Comparison of ENCODE assay signal across 10 mouse cellular contexts in the genomic region with DNA sequence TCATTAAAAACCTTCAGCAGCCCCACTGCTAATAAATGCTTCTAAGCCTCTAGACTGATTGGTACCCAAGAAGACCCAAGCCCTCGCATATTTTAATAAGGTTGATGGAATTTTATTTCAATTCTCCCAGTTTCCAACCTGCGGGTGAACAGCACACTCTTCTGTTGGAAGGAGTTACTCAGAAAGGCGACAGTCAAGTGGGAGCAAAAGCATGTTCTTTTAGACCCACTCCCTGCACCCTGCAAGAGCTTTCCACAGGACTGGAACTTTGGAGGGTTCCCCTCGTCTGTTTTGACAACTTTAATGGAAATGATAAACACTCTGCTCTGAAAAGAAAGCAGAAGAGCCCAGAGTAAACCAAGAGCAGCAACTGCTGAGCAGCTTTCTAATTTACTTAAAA.
DNase-seq lines count a peak whose midpoint lies in the region; ATAC-seq and TF ChIP-seq lines count a peak whose summit lies in the region.
"Had no signal": no experiment of that assay in that cellular context is flagged by ENCODE, and none has a peak within 500 bp of the region (broad histone marks: within the 10 kb centered on the region; RNA-seq: fewer than 3 reads in every experiment).

No protein-coding gene starts in this region.

- no peak for DNase-seq in heart, postnatal 14 days
- no peak for DNase-seq in midbrain, embryonic 10.5 days (ENCODE audit: low spot score)
- DNase-seq in limb, embryonic 14.5 days (ENCODE audit: low spot score) = peak; percentile 30
- no peak for DNase-seq in gastrocnemius, postnatal 36 days
- no peak for DNase-seq in retina, postnatal 1 day
- DNase-seq: adrenal gland, adult 8-10 months; gastrocnemius, postnatal 14 days had no signal

- H3K9me3 ChIP-seq in heart, embryonic 13.5 days = no peaks in the 10 kb centered on the region
- H3K9me3 ChIP-seq in midbrain, embryonic 10.5 days (replicated peaks) = no peaks in the 10 kb centered on the region
- H3K9me3 ChIP-seq in midbrain, embryonic 15.5 days = no peaks in the 10 kb centered on the region
- H3K9me3 ChIP-seq in limb, embryonic 14.5 days (ENCODE audit: control insufficient read depth, low read length) = no peaks in the 10 kb centered on the region
- no peaks in the 10 kb centered on the region for H3K9me3 ChIP-seq in stomach, embryonic 15.5 days

- H3K36me3 ChIP-seq in heart, embryonic 13.5 days = no peaks in the 10 kb centered on the region
- H3K36me3 ChIP-seq in midbrain, embryonic 10.5 days = no peaks in the 10 kb centered on the region
- H3K36me3 ChIP-seq in midbrain, embryonic 15.5 days (replicated peaks) = no peaks in the 10 kb centered on the region
- H3K36me3 ChIP-seq in limb, embryonic 14.5 days (ENCODE audit: control insufficient read depth, insufficient read depth, low read length) = no peaks in the 10 kb centered on the region
- no peaks in the 10 kb centered on the region for H3K36me3 ChIP-seq in stomach, embryonic 15.5 days

- H3K4me2 ChIP-seq in heart, embryonic 13.5 days = peak overlapping the region; percentile 69
- no peak overlapping the region for H3K4me2 ChIP-seq in midbrain, embryonic 15.5 days
- no peak overlapping the region for H3K4me2 ChIP-seq in limb, embryonic 14.5 days (replicated peaks; ENCODE audit: low read depth, low read length, severe bottlenecking)
- peak overlapping the region; percentile 42; the same call in 1 of the 2 replicates for H3K4me2 ChIP-seq in stomach, embryonic 15.5 days

- H3K9ac ChIP-seq in heart, embryonic 13.5 days = peak overlapping the region; percentile 78
- H3K9ac ChIP-seq in midbrain, embryonic 15.5 days = no peak overlapping the region
- no peak overlapping the region for H3K9ac ChIP-seq in limb, embryonic 14.5 days (ENCODE audit: low read depth, low read length, severe bottlenecking)
- H3K9ac ChIP-seq in stomach, embryonic 15.5 days = no peak overlapping the region

- H3K27ac ChIP-seq in heart, embryonic 13.5 days (replicated peaks) = peak overlapping the region; percentile 92
- H3K27ac ChIP-seq in midbrain, embryonic 10.5 days (replicated peaks) = peak overlapping the region; percentile 66; the same call in 1 of the 2 replicates
- no peak overlapping the region for H3K27ac ChIP-seq in midbrain, embryonic 15.5 days
- no peak overlapping the region for H3K27ac ChIP-seq in limb, embryonic 14.5 days (replicated peaks; ENCODE audit: low read depth, low read length)
- H3K27ac ChIP-seq in stomach, embryonic 15.5 days = peak overlapping the region; percentile 85; the same call in 1 of the 2 replicates

- intact Hi-C loops in heart, postnatal 14 days (cut with DNase I) = loop anchor here (5.0 to 10.0 kb wide), 4 partner anchors 72 to 740 kb away; a partner anchor contains a TSS
- intact Hi-C loops in gastrocnemius, postnatal 36 days (cut with DNase I) = no loop called here

- WGBS in heart, embryonic 13.5 days = 27% methylated on average over 4 of the region's 4 CpGs
- WGBS in midbrain, embryonic 10.5 days = 30% methylated on average over 4 of the region's 4 CpGs
- 21% methylated on average over 4 of the region's 4 CpGs for WGBS in midbrain, embryonic 15.5 days
- WGBS in limb, embryonic 14.5 days = 29% methylated on average over 4 of the region's 4 CpGs
- WGBS in stomach, embryonic 15.5 days = 23% methylated on average over 4 of the region's 4 CpGs

- H3K27me3 ChIP-seq in heart, embryonic 13.5 days (replicated peaks) = no peaks in the 10 kb centered on the region
- H3K27me3 ChIP-seq in midbrain, embryonic 10.5 days (ENCODE audit: low read depth, poor library complexity, severe bottlenecking) = 0 out of 2 replicates have a peak, but pooled peaks cover 4% of the 10 kb centered on the region
- 0 out of 2 replicates have a peak, but pooled peaks cover 3% of the 10 kb centered on the region for H3K27me3 ChIP-seq in midbrain, embryonic 15.5 days (replicated peaks)
- H3K27me3 ChIP-seq in limb, embryonic 14.5 days (ENCODE audit: control insufficient read depth, insufficient read depth, low read length) = no peaks in the 10 kb centered on the region
- no peaks in the 10 kb centered on the region for H3K27me3 ChIP-seq in stomach, embryonic 15.5 days (replicated peaks)

- TF ChIP-seq POLR2A in limb, embryonic 14.5 days (IDR thresholded peaks at IDR 0.05; ENCODE audit: borderline replicate concordance, extremely low read depth, insufficient read depth, insufficient read length) = no peak

- ATAC-seq in heart, embryonic 13.5 days (ENCODE audit: extremely low read depth, insufficient number of reproducible peaks, low FRiP score, low TSS enrichment) = no peak
- no peak for ATAC-seq in midbrain, embryonic 15.5 days (replicated peaks)
- no peak for ATAC-seq in limb, embryonic 14.5 days (ENCODE audit: low FRiP score, low read depth)
- ATAC-seq in stomach, embryonic 15.5 days (ENCODE audit: insufficient read depth, low FRiP score, low read depth) = no peak

- H3K4me1 ChIP-seq in heart, embryonic 13.5 days = peaks cover 82% of the 10 kb centered on the region
- H3K4me1 ChIP-seq in midbrain, embryonic 10.5 days = peaks cover 81% of the 10 kb centered on the region
- H3K4me1 ChIP-seq in midbrain, embryonic 15.5 days = peaks cover 34% of the 10 kb centered on the region
- H3K4me1 ChIP-seq in limb, embryonic 14.5 days (ENCODE audit: control insufficient read depth, insufficient read depth, low read length) = peaks cover 41% of the 10 kb centered on the region
- peaks cover 39% of the 10 kb centered on the region for H3K4me1 ChIP-seq in stomach, embryonic 15.5 days

- H3K4me3 ChIP-seq in heart, embryonic 13.5 days = peak overlapping the region; percentile 36
- H3K4me3 ChIP-seq in midbrain, embryonic 10.5 days = no peak overlapping the region
- no peak overlapping the region for H3K4me3 ChIP-seq in midbrain, embryonic 15.5 days
- no peak overlapping the region for H3K4me3 ChIP-seq in limb, embryonic 14.5 days (replicated peaks; ENCODE audit: low read length)
- no peak overlapping the region for H3K4me3 ChIP-seq in stomach, embryonic 15.5 days (replicated peaks)

Comparison
In these comparisons a context has a peak if more than half of its experiments do, and no peak if none do; other contexts are left out.
1. H3K27ac ChIP-seq: peak in heart, embryonic 13.5 days (single experiment), midbrain, embryonic 10.5 days (single experiment) and stomach, embryonic 15.5 days (single experiment); none in midbrain, embryonic 15.5 days (single experiment) and limb, embryonic 14.5 days (single experiment).
2. H3K4me2 ChIP-seq: peak in heart, embryonic 13.5 days (single experiment) and stomach, embryonic 15.5 days (single experiment); none in midbrain, embryonic 15.5 days (single experiment) and limb, embryonic 14.5 days (single experiment).